Mouse (Mus musculus): ENCODE measurements around the gene Kcnh1. TPM values are rescaled to one million over a fixed set of nuclear protein-coding genes. Genes with fewer than 3 reads are reported as not detected.

Kcnh1 gene
- 0.21 and 0.23 TPM in 2 replicates for polyA plus RNA-seq (2012; rRNA removed)

GRCm38 (mm10) chr1:192190508-192191321 lies at the start of gene Kcnh1:
TSS of gene Kcnh1 (plus strand) at chr1:192190774.

Other genes with a start within 250 kb of the Kcnh1 start
- 0.02 and 0.12 TPM in 2 replicates for gene Rd3, start 213.4 kb upstream of the Kcnh1 start, polyA plus RNA-seq (2012; rRNA removed)
- 7.1 and 7.6 TPM in 2 replicates for gene Traf5, start 98.2 kb upstream of the Kcnh1 start, polyA plus RNA-seq (2012; rRNA removed)
- gene Rcor3, start 52.7 kb upstream of the Kcnh1 start, polyA plus RNA-seq (2012; rRNA removed) = 26.0 and 41.4 TPM in 2 replicates

Data from colon, adult 2 months (tissue).